Mouse (Mus musculus) frontal cortex, postnatal 25 days (tissue): ENCODE results near the gene Ms4a1.
"Not testable (repeated sequence)": the region's sequence is repeated elsewhere in the genome, so short reads cannot be mapped to it uniquely, and the experiment has no call there.

Source experiments
- DNase-seq, 2 experiments: peaks; one replicate each; pipeline ENCODE4 v3.0.0; 2022; ENCODE audit warnings: low spot score in 2 of 2

The Ms4a1 gene

GRCm38 (mm10) chr19:11266052-11266845 is at the start of gene Ms4a1:
Gene Ms4a1 (minus strand): TSS chr19:11266241.
- DNase-seq = no peak

GRCm38 (mm10) chr19:11314354-11314753 is 48.3 kb upstream of the Ms4a1 start, which contains the start of gene Ms4a14:
Gene Ms4a14 (minus strand): TSS chr19:11314454.
- DNase-seq = no peak

- DNase-seq = no peak
These were observed 42.8 kb upstream of the Ms4a1 start for GRCm38 (mm10) chr19:11308888-11309287.

- DNase-seq = not testable (repeated sequence)
These were observed 33.5 kb upstream of the Ms4a1 start for GRCm38 (mm10) chr19:11299529-11299928.

- no peak for DNase-seq
These were observed 32.9 kb upstream of the Ms4a1 start for GRCm38 (mm10) chr19:11298939-11299338.

GRCm38 (mm10) chr19:11293616-11294015 is 27.6 kb upstream of the Ms4a1 start:
- DNase-seq = not testable (repeated sequence)

- DNase-seq = no peak
These were observed 26.9 kb upstream of the Ms4a1 start for GRCm38 (mm10) chr19:11292990-11293389.

- no peak for DNase-seq
These were observed 17.7 kb upstream of the Ms4a1 start, which contains the start of gene Ms4a5 for GRCm38 (mm10) chr19:11283773-11284172. Gene Ms4a5 (minus strand): TSS chr19:11283873.

GRCm38 (mm10) chr19:11280223-11280622 is 14.2 kb upstream of the Ms4a1 start:
- no peak for DNase-seq

GRCm38 (mm10) chr19:11276431-11276830 is 10.4 kb upstream of the Ms4a1 start:
- DNase-seq = no peak

- DNase-seq = no peak
These were observed 915 bp upstream of the Ms4a1 start for GRCm38 (mm10) chr19:11266956-11267355.

- DNase-seq = no peak
These were observed 1.3 kb downstream of the Ms4a1 start for GRCm38 (mm10) chr19:11264602-11265185.

GRCm38 (mm10) chr19:11263549-11263948 is 2.5 kb downstream of the Ms4a1 start:
- DNase-seq = no peak

GRCm38 (mm10) chr19:11262932-11263331 is 3.1 kb downstream of the Ms4a1 start:
- DNase-seq = not testable (repeated sequence)

GRCm38 (mm10) chr19:11261522-11261921 is 4.5 kb downstream of the Ms4a1 start:
- DNase-seq = no peak

- no peak for DNase-seq
These were observed 21.8 kb downstream of the Ms4a1 start for GRCm38 (mm10) chr19:11244230-11244629.

- no peak for DNase-seq
These were observed 23.5 kb downstream of the Ms4a1 start for GRCm38 (mm10) chr19:11242560-11242959.

- DNase-seq = no peak
These were observed 30.2 kb downstream of the Ms4a1 start for GRCm38 (mm10) chr19:11235820-11236219.

GRCm38 (mm10) chr19:11234921-11235735 is 30.9 kb downstream of the Ms4a1 start:
- DNase-seq = no peak

GRCm38 (mm10) chr19:11234244-11234643 is 31.8 kb downstream of the Ms4a1 start:
- DNase-seq = no peak

- no peak for DNase-seq
These were observed 33.7 kb downstream of the Ms4a1 start, which contains the start of gene Ms4a12 for GRCm38 (mm10) chr19:11232348-11232747. Gene Ms4a12 (minus strand): TSS chr19:11232448.
